Mouse (Mus musculus) E14TG2a.4 (cell line): ENCODE data around the gene Ube2d1.

Experiments
- CTCF ChIP-seq: conservative IDR thresholded peaks from 2 replicates; pipeline ENCODE4 v1.5.1; 2014; ENCODE audit warnings: low read length
- NANOG ChIP-seq: IDR thresholded peaks from 2 replicates; pipeline ENCODE4 v1.6.1; 2014; ENCODE audit warnings: borderline replicate concordance, low read length, mixed read lengths
- POU5F1 ChIP-seq: IDR thresholded peaks from 2 replicates; pipeline ENCODE4 v1.6.1; 2014; ENCODE audit warnings: low read length, borderline replicate concordance

DNA sequence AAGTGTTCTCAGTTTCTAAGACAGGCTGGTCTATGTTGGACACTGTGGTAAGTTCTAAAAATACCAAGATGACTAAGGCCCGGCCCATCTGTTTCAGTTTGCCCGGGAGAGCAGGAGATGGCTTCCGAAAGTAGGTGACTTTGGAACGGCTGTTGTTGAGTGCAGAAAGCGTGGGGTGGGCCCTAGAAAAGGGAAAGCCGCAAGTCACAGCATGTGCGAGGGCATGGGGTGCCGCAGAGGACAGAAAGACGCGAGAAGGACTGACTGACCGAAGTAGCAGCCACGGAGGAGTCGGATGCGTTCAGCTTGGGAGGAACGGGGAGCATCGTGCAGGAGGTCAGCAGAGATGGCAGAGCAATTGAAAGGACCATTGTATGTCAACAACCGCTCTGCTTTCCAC, 34.6 kb downstream of the Ube2d1 start:
- TF ChIP-seq CTCF: no peak
- TF ChIP-seq POU5F1: no peak
- no peak for TF ChIP-seq NANOG
